Mouse (Mus musculus) cerebellum, postnatal 4 days (tissue): ENCODE data around the gene Cxcr2.

Experiments
- DNase-seq, 2 experiments: peaks; one replicate each; pipeline ENCODE4 v3.0.0; 2022; ENCODE audit warnings: low spot score in 2 of 2, mixed read lengths in 1 of 2

The Cxcr2 gene

DNA sequence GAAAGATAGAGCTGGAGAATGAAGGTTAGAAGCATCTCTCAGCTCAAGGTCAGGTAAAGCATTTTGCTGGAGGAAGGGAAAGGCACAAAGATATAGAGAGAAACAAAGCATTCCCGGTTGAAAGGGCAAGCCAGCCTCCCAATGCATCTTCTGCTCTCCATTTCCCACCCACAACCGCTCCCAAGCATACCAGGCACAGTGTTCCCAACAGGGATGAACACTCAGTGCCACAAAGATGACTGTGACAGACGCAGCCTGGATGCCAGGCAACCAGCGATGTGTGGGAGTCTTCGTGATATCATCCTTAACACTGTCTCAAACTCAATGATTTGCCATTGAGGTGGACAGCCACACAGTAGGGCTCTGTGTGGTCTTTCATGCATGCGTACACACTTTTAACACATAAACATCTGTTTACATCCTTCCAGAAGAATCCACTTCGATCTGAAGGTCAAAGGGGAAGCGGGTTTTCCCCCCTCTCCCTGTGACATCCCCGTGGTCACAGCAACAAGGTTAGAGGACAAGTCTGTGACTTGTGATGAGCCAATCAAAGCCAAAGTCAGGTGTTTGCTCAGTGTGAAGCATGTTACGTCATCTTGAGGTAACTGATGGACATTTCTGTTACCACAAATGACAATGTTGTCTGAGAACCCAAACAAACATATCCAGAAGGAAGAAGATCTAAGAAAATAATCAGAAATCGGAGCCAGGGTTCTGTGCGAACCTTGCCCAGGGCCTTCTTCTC, 44.1 kb downstream of the Cxcr2 start:
- no peak for DNase-seq

DNA sequence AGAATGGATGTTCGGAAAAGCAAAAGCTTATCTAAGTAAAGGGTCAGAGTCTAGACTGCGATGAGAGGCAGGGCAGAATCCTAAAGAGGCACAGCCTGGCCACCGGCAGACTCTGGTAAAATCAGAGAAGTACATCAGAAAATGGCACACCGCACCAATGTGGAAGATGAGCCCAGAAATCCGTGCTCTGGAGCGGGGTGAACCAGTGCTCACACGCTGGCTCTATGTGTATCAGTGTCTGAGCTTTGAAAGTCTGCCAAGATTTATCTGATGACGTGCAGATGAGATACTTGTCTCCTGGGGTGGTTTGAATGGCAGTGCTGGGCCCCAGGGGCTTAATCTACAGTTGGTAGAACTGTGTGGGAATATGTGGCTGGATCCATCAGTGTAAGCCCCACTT, 45.3 kb downstream of the Cxcr2 start:
- DNase-seq: no peak

DNA sequence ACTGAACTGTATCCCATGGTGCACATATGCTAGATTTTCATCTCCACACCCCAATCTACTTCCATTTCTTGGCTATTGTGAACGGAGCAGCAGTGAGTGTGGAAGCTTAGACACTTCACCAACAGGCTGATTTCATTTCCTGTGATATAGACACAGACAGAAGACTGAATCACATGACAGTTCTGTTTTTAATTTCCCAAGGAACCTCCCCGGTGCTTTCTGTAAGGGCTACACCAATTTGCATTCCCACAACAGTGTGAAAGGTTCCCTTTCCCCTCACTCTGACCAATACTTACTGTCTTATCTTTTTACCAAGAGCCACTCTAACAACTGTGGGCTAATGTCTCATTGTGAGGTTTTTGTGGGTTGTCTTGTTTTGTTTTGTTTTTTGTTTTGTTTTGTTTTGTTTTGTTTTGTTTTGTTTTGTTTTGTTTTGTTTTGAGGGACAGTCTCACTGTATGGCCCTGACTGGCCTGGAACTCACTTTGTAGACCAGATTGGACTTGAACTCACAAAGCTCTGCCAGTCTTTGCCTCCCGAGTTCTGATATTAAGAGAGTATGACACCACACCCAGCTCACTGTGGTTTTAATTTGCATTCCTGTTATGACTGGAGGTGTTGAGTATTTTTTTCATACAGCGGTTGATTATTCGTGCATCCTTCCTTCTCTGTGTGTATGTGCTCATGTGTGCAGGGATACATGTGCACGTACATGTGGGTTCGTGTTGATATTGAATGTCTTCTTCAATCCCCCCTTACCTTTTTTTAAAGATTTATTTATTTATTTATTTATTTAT, 47.5 kb downstream of the Cxcr2 start:
- DNase-seq: no peak

DNA sequence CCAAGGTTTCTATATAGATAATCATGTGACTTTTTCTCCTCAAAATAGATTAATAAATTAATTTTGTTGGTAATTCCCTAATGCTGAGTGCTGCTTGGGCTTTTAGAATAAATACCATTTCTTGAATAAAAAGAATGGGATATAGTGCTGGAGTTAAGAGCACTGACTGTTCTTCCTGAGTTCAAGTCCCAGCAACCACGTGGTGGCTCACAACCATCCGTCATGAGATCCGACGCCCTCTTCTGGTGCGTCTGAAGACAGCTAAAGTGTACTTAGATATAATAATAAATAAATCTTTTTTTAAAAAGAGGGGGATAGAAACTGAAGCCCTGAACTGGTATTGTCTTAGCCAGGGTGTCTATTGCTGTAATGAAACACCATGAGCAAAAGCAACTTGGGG, 49.7 kb downstream of the Cxcr2 start:
- DNase-seq: no peak

DNA sequence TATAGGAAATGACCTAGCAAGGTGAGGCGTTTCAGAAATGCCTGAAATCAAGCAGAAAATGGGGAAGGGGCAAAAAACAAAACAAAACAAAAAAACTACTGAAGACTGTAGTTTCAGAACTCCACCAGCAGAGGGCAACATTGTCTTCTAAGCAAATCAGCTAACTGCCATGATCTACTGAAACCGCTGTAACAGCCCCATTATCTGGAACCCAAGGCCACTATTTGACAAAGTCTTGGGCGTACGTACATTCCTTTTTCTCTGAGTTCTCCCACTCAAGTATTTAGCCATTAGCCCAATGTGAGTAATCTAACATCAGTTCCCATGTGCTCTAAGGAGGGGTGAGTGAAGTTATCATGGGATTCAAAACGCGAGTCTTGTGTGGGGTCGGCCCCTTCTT, 52.1 kb downstream of the Cxcr2 start:
- DNase-seq: peak in 1 of 2 experiments; percentile 18

GRCm38 (mm10) chr1:74206642-74207041, 52.9 kb downstream of the Cxcr2 start:
- DNase-seq: no peak

DNA sequence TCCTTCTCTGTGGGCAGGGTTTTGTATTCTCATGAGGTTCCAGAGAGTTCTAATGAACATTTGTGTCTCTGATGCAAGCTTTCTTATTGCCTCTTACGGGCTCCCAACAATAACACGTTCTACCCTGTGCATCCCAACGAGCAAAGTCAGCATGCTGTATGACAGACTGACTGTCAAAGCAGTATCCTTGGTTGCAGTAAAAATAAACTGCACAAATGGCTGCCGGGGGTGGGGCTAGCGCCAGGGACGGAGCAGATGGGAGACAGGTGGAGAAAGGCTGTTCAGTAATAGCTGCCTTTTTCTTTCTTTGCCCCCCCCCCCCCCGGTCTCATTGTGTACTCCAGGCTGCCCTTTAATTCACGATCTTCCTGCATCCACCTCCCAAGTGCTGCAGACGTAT, 54.1 kb downstream of the Cxcr2 start:
- DNase-seq: no peak

DNA sequence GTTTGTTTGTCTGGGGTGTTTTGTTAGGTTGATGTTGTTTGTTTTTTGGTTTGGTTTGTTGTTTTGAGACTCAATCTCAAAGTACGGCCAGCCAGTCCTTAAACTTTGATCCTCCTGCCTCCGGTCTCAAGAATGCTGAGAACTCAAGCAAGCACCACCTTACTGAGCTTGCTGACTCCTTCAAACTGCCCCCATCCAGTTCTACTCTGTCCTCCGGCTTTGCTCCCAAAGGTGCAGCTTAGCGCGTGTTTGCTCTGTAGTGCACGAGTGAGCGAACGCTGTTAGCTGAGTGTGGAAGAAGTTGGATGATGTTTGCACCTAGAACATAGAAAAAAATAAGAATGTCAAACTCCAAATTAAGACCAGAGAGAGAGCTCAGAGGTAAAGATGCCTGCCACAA, 55.2 kb downstream of the Cxcr2 start:
- DNase-seq: no peak
